Mouse (Mus musculus): ENCODE measurements around the gene Kcnk15. TPM values are rescaled to one million over a fixed set of nuclear protein-coding genes. Genes with fewer than 3 reads are reported as not detected.

Kcnk15 gene
- 0.09 TPM in 1 of 2 replicates, not detected in the other for polyA plus RNA-seq (2012; rRNA removed)

DNA sequence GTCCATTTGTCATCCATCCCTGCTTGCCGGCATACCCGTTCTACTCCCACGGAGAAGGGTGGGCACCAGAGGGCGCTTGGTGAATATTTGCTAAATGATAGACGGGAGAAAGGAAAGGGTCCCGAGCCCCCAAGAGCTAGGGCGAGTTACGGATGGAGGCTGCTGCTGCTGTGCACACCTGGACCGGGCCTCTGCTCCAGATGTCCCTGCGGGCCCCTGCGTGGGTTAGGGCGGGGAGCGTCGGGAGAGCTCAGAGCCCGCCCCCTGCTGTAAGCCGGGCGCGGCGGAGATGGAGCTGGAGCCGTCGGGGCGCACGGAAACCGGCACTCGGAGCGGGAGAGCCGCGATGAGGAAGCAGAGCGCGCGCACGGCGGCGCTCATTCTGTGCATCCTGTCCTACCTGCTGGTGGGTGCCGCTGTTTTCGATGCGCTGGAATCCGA is at the start of gene Kcnk15:
Kcnk15 (plus strand) TSS at position 191 of the 441 bp plus-strand sequence.

DNA sequence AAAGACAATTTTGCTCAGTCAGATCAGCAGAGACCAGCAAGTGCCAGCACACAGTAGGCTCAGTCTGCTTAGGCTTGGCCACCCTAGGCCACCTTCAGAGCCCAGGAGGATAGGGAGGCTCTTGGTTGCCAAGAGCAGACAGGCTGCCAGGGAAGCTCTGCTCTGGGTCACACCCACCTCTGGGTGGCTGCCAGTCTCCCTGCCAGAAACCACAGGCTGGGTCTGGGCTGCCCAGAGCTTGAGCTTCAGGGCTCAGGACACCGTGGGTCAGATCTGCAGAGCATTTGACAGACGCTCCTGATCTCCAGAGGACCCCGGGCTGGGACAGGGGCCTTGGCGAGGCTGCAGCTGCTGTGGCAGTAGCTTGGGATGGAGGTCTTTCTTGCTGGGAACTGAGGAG is 32.8 kb upstream of the Kcnk15 start, which contains the start of gene Ccn5:
Ccn5 (plus strand) TSS at position 255 of the 400 bp plus-strand sequence.

Other genes starting within 250 kb of the Kcnk15 start
- gene Serinc3, start 208.5 kb upstream of the Kcnk15 start, polyA plus RNA-seq (2012; rRNA removed), result 179 and 235 TPM in 2 replicates
- 95.9 and 103 TPM in 2 replicates for gene Pkig, start 195.3 kb upstream of the Kcnk15 start, polyA plus RNA-seq (2012; rRNA removed)
- gene Ada, start 103.4 kb upstream of the Kcnk15 start, polyA plus RNA-seq (2012; rRNA removed), result 3.3 and 3.9 TPM in 2 replicates
- 0.80 and 2.4 TPM in 2 replicates for gene Ccn5, start 32.8 kb upstream of the Kcnk15 start, polyA plus RNA-seq (2012; rRNA removed)
- 2.5 and 2.6 TPM in 2 replicates for gene Rims4, start 65.0 kb downstream of the Kcnk15 start, polyA plus RNA-seq (2012; rRNA removed)
- gene Ywhab, start 141.3 kb downstream of the Kcnk15 start, polyA plus RNA-seq (2012; rRNA removed), result 28.4 and 34.4 TPM in 2 replicates
- 0.37 and 0.75 TPM in 2 replicates for gene Pabpc1l, start 171.8 kb downstream of the Kcnk15 start, polyA plus RNA-seq (2012; rRNA removed)
- 10.1 and 11.9 TPM in 2 replicates for gene Stk4, start 216.7 kb downstream of the Kcnk15 start, polyA plus RNA-seq (2012; rRNA removed)
- 37.4 and 41.4 TPM in 2 replicates for gene Tomm34, start 217.5 kb downstream of the Kcnk15 start, polyA plus RNA-seq (2012; rRNA removed)